Mouse (Mus musculus): ENCODE results near the gene Klrb1b. TPM values are rescaled to one million over a fixed set of nuclear protein-coding genes. Genes with fewer than 3 reads are reported as not detected.
A peak's percentile ranks its signal among the peaks of the same experiment; 100 is the strongest.

Klrb1b gene
- polyA plus RNA-seq, 1 experiment = not detected

DNA sequence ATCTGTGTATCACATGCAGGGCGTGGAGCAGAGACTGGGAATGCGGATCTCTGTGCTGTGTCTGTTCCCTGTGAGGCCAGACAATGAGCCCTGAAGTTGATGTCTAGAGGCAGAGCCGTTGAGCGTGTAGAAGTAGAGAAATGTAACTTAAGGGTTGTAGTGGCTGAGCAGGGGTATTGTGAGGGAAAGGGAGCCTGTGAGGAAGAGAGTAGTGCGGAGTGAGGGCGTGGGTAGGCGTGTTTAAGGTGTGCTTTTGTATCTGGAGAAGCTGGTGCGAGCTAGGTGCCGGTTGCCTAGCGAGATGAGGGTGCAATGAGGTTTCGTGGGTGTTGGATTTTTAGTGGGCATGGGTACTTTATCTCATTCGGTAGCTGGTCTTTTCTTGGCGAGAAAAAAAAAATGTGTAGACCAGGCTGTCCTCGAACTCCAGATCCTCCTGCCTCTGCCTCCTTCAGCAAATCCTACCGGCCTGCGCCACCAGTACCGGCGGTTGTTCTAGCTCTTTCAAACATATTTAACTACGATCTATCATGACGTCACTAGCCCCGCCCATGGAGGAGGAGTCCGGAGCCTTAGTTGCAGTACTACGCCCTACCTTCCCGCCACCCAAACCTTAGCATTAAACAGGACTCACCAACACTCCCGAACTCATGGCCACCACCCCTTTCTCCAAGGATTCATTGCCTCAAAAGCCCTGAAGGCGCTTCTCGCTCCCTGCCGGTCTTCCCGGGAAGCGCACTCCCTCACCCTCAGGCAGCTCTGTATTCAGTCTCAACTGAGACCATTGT, 62.2 kb downstream of the Klrb1b start:
- Histone ChIP-seq H3K4me1 (ENCODE audit: control insufficient read depth, insufficient read depth, insufficient read length, low read length) (peaks cover 5% of the 10 kb centered on the region; the same call in 1 of the 2 replicates), H3K4me3 (ENCODE audit: insufficient read depth, low read depth, low read length) (peak overlapping the region; percentile 60), H3K27ac (replicated peaks; ENCODE audit: low read depth, low read length) (no peak overlapping the region)

Other genes starting within 250 kb of the Klrb1b start
- gene A2ml1, start 244.7 kb downstream of the Klrb1b start, polyA plus RNA-seq (2012; ENCODE audit: insufficient read depth, insufficient read length, missing spikeins) = not detected in 2 replicates
- gene Klrb1a, start 202.8 kb downstream of the Klrb1b start, polyA plus RNA-seq (2012; ENCODE audit: insufficient read depth, insufficient read length, missing spikeins) = not detected in 2 replicates
- not detected in 2 replicates for gene Clec2h, start 163.9 kb downstream of the Klrb1b start, polyA plus RNA-seq (2012; ENCODE audit: insufficient read depth, insufficient read length, missing spikeins)
- not detected in 2 replicates for gene Klrb1, start 103.3 kb downstream of the Klrb1b start, polyA plus RNA-seq (2012; ENCODE audit: insufficient read depth, insufficient read length, missing spikeins)
- not detected in 2 replicates for gene Klrb1c, start 37.1 kb downstream of the Klrb1b start, polyA plus RNA-seq (2012; ENCODE audit: insufficient read depth, insufficient read length, missing spikeins)
- not detected in 2 replicates for gene Gm44511, start within 50 bp of the Klrb1b start, polyA plus RNA-seq (2012; ENCODE audit: insufficient read depth, insufficient read length, missing spikeins)
- gene Clec2i, start 61.3 kb upstream of the Klrb1b start, polyA plus RNA-seq (2012; ENCODE audit: insufficient read depth, insufficient read length, missing spikeins) = 0.83 TPM in 1 of 2 replicates, not detected in the other
- gene BC035044, start 64.8 kb upstream of the Klrb1b start, polyA plus RNA-seq (2012; ENCODE audit: insufficient read depth, insufficient read length, missing spikeins) = not detected in 2 replicates
- gene Clec2g, start 108.0 kb upstream of the Klrb1b start, polyA plus RNA-seq (2012; ENCODE audit: insufficient read depth, insufficient read length, missing spikeins) = not detected in 2 replicates
- gene Klrb1f, start 219.6 kb upstream of the Klrb1b start, polyA plus RNA-seq (2012; ENCODE audit: insufficient read depth, insufficient read length, missing spikeins) = not detected in 2 replicates

Measured in brown adipose tissue, adult 24 weeks (tissue).